Mouse (Mus musculus): ENCODE measurements at regions not wholly inside any gene's neighbourhood (a gene's known extent, or its start where the extent isn't known, plus 50 kb on each side); places are given as distances from the start of the nearest gene placed in this dataset.

GRCm38 (mm10) chr11:110836688-110837087, 131.1 kb upstream of the Kcnj16 start:
- no peaks in the 10 kb centered on the region for H3K4me1 ChIP-seq (ENCODE audit: control insufficient read depth, insufficient read depth, low read length)
- H3K9me3 ChIP-seq (ENCODE audit: control insufficient read depth, low read length): no peaks in the 10 kb centered on the region
- WGBS: 87% methylated on average over 4 of the region's 4 CpGs

GRCm38 (mm10) chr11:110839316-110839715, 128.5 kb upstream of the Kcnj16 start:
- Histone ChIP-seq H3K4me2 (no peak overlapping the region), H3K4me1 (ENCODE audit: control insufficient read depth, insufficient read depth, low read length) (no peaks in the 10 kb centered on the region), H3K4me3 (ENCODE audit: low read depth, low read length) (no peak overlapping the region), H3K36me3 (ENCODE audit: control insufficient read depth, insufficient read depth, low read length) (no peaks in the 10 kb centered on the region), H3K27me3 (ENCODE audit: control insufficient read depth, insufficient read depth, low read length) (no peaks in the 10 kb centered on the region), H3K9ac (ENCODE audit: low read length) (no peak overlapping the region), H3K27ac (ENCODE audit: low read depth, low read length) (no peak overlapping the region), H3K9me3 (ENCODE audit: control insufficient read depth, low read length) (no peaks in the 10 kb centered on the region)
- DNase-seq (ENCODE audit: low spot score, missing footprints) (no peak), ATAC-seq (ENCODE audit: low FRiP score) (no peak)
- 99% methylated on average over 7 of the region's 7 CpGs for WGBS

More at GRCm38 (mm10) chr11:110836688-110837087, 131.1 kb upstream of the Kcnj16 start:
- Histone ChIP-seq H3K9ac (ENCODE audit: low read length) (no peak overlapping the region), H3K27ac (ENCODE audit: low read depth, low read length) (no peak overlapping the region), H3K27me3 (ENCODE audit: control insufficient read depth, insufficient read depth, low read length) (no peaks in the 10 kb centered on the region), H3K36me3 (ENCODE audit: control insufficient read depth, insufficient read depth, low read length) (no peaks in the 10 kb centered on the region), H3K4me2 (no peak overlapping the region), H3K4me3 (ENCODE audit: low read depth, low read length) (no peak overlapping the region)
- ATAC-seq (ENCODE audit: low FRiP score) (no peak), DNase-seq (ENCODE audit: low spot score, missing footprints) (no peak)

- Histone ChIP-seq H3K27ac (ENCODE audit: low read depth, low read length) (no peak overlapping the region), H3K4me1 (ENCODE audit: control insufficient read depth, insufficient read depth, low read length) (no peaks in the 10 kb centered on the region), H3K9ac (ENCODE audit: low read length) (no peak overlapping the region), H3K4me3 (ENCODE audit: low read depth, low read length) (no peak overlapping the region), H3K9me3 (ENCODE audit: control insufficient read depth, low read length) (no peaks in the 10 kb centered on the region), H3K27me3 (ENCODE audit: control insufficient read depth, insufficient read depth, low read length) (no peaks in the 10 kb centered on the region), H3K36me3 (ENCODE audit: control insufficient read depth, insufficient read depth, low read length) (no peaks in the 10 kb centered on the region), H3K4me2 (no peak overlapping the region)
- 81% methylated on average over 3 of the region's 3 CpGs for WGBS
- no peak for DNase-seq (ENCODE audit: low spot score, missing footprints)
- ATAC-seq (ENCODE audit: low FRiP score): no peak
Observed at GRCm38 (mm10) chr11:110868319-110868718, 99.5 kb upstream of the Kcnj16 start.

- WGBS: 97% methylated on average over 2 of the region's 2 CpGs
- Histone ChIP-seq H3K27me3 (ENCODE audit: control insufficient read depth, insufficient read depth, low read length) (no peaks in the 10 kb centered on the region), H3K9me3 (ENCODE audit: control insufficient read depth, low read length) (no peaks in the 10 kb centered on the region), H3K36me3 (ENCODE audit: control insufficient read depth, insufficient read depth, low read length) (no peaks in the 10 kb centered on the region), H3K9ac (ENCODE audit: low read length) (no peak overlapping the region), H3K27ac (ENCODE audit: low read depth, low read length) (no peak overlapping the region), H3K4me3 (ENCODE audit: low read depth, low read length) (no peak overlapping the region), H3K4me1 (ENCODE audit: control insufficient read depth, insufficient read depth, low read length) (no peaks in the 10 kb centered on the region), H3K4me2 (no peak overlapping the region)
- ATAC-seq (ENCODE audit: low FRiP score) (no peak), DNase-seq (ENCODE audit: low spot score, missing footprints) (no peak)
Observed at GRCm38 (mm10) chr11:110870133-110870532, 97.7 kb upstream of the Kcnj16 start.

GRCm38 (mm10) chr11:110874626-110875025, 93.2 kb upstream of the Kcnj16 start:
- WGBS: 82% methylated on average over 7 of the region's 7 CpGs
- DNase-seq (ENCODE audit: low spot score, missing footprints) (no peak), ATAC-seq (ENCODE audit: low FRiP score) (no peak)
- H3K4me2 ChIP-seq: no peak overlapping the region
- no peak overlapping the region for H3K4me3 ChIP-seq (ENCODE audit: low read depth, low read length)
- no peak overlapping the region for H3K9ac ChIP-seq (ENCODE audit: low read length)
- no peak overlapping the region for H3K27ac ChIP-seq (ENCODE audit: low read depth, low read length)
- H3K36me3 ChIP-seq (ENCODE audit: control insufficient read depth, insufficient read depth, low read length): no peaks in the 10 kb centered on the region
- H3K27me3 ChIP-seq (ENCODE audit: control insufficient read depth, insufficient read depth, low read length): no peaks in the 10 kb centered on the region
- H3K9me3 ChIP-seq (ENCODE audit: control insufficient read depth, low read length): no peaks in the 10 kb centered on the region
- no peaks in the 10 kb centered on the region for H3K4me1 ChIP-seq (ENCODE audit: control insufficient read depth, insufficient read depth, low read length)

GRCm38 (mm10) chr11:110880971-110881370, 86.9 kb upstream of the Kcnj16 start:
- ATAC-seq (ENCODE audit: low FRiP score) (no peak), DNase-seq (ENCODE audit: low spot score, missing footprints) (no peak)
- Histone ChIP-seq H3K36me3 (ENCODE audit: control insufficient read depth, insufficient read depth, low read length) (no peaks in the 10 kb centered on the region), H3K27ac (ENCODE audit: low read depth, low read length) (no peak overlapping the region), H3K9ac (ENCODE audit: low read length) (no peak overlapping the region), H3K9me3 (ENCODE audit: control insufficient read depth, low read length) (no peaks in the 10 kb centered on the region), H3K4me2 (no peak overlapping the region), H3K4me3 (ENCODE audit: low read depth, low read length) (no peak overlapping the region), H3K27me3 (ENCODE audit: control insufficient read depth, insufficient read depth, low read length) (no peaks in the 10 kb centered on the region), H3K4me1 (ENCODE audit: control insufficient read depth, insufficient read depth, low read length) (no peaks in the 10 kb centered on the region)
- 89% methylated on average over 9 of the region's 9 CpGs for WGBS

GRCm38 (mm10) chr11:110889354-110890151, 78.3 kb upstream of the Kcnj16 start:
- ATAC-seq (ENCODE audit: low FRiP score) (no peak), DNase-seq (ENCODE audit: low spot score, missing footprints) (no peak)
- H3K36me3 ChIP-seq (ENCODE audit: control insufficient read depth, insufficient read depth, low read length): no peaks in the 10 kb centered on the region
- H3K9me3 ChIP-seq (ENCODE audit: control insufficient read depth, low read length): no peaks in the 10 kb centered on the region
- H3K27ac ChIP-seq (ENCODE audit: low read depth, low read length): no peak overlapping the region
- no peaks in the 10 kb centered on the region for H3K4me1 ChIP-seq (ENCODE audit: control insufficient read depth, insufficient read depth, low read length)
- no peak overlapping the region for H3K9ac ChIP-seq (ENCODE audit: low read length)
- H3K4me3 ChIP-seq (ENCODE audit: low read depth, low read length): no peak overlapping the region
- no peaks in the 10 kb centered on the region for H3K27me3 ChIP-seq (ENCODE audit: control insufficient read depth, insufficient read depth, low read length)
- WGBS: 92% methylated on average over 3 of the region's 3 CpGs
- H3K4me2 ChIP-seq: no peak overlapping the region

- no peaks in the 10 kb centered on the region for H3K27me3 ChIP-seq (ENCODE audit: control insufficient read depth, insufficient read depth, low read length)
- no peaks in the 10 kb centered on the region for H3K9me3 ChIP-seq (ENCODE audit: control insufficient read depth, low read length)
- WGBS: 82% methylated on average over 3 of the region's 3 CpGs
- no peak overlapping the region for H3K9ac ChIP-seq (ENCODE audit: low read length)
- no peak overlapping the region for H3K27ac ChIP-seq (ENCODE audit: low read depth, low read length)
- no peaks in the 10 kb centered on the region for H3K4me1 ChIP-seq (ENCODE audit: control insufficient read depth, insufficient read depth, low read length)
- H3K36me3 ChIP-seq (ENCODE audit: control insufficient read depth, insufficient read depth, low read length): no peaks in the 10 kb centered on the region
- DNase-seq (ENCODE audit: low spot score, missing footprints) (no peak), ATAC-seq (ENCODE audit: low FRiP score) (no peak)
- H3K4me2 ChIP-seq: no peak overlapping the region
- no peak overlapping the region for H3K4me3 ChIP-seq (ENCODE audit: low read depth, low read length)
Observed at GRCm38 (mm10) chr11:110890411-110890810, 77.4 kb upstream of the Kcnj16 start.

GRCm38 (mm10) chr11:110902918-110903317, 64.9 kb upstream of the Kcnj16 start:
- no peak overlapping the region for H3K4me3 ChIP-seq (ENCODE audit: low read depth, low read length)
- no peak overlapping the region for H3K27ac ChIP-seq (ENCODE audit: low read depth, low read length)
- H3K36me3 ChIP-seq (ENCODE audit: control insufficient read depth, insufficient read depth, low read length): no peaks in the 10 kb centered on the region
- no peak overlapping the region for H3K4me2 ChIP-seq
- no peaks in the 10 kb centered on the region for H3K27me3 ChIP-seq (ENCODE audit: control insufficient read depth, insufficient read depth, low read length)
- ATAC-seq (ENCODE audit: low FRiP score) (no peak), DNase-seq (ENCODE audit: low spot score, missing footprints) (no peak)
- H3K9ac ChIP-seq (ENCODE audit: low read length): no peak overlapping the region
- H3K9me3 ChIP-seq (ENCODE audit: control insufficient read depth, low read length): no peaks in the 10 kb centered on the region
- H3K4me1 ChIP-seq (ENCODE audit: control insufficient read depth, insufficient read depth, low read length): no peaks in the 10 kb centered on the region
- 84% methylated on average over 6 of the region's 6 CpGs for WGBS
